Mouse (Mus musculus) central nervous system, embryonic 14 days (tissue): Measurements from ENCODE around the gene Gm20773. TPM values are rescaled to one million over a fixed set of nuclear protein-coding genes. Genes with fewer than 3 reads are reported as not detected.

ENCODE experiments used
- polyA plus RNA-seq: library from polyadenylated mRNA; depleted of rRNA; stranded (reverse); fragments of >200 nt; gene quantifications from 2 replicates; pipeline ENCODE4 v1.2.3, GENCODE M21; 2012; rRNA removed

Gm20773 gene
- polyA plus RNA-seq, result not detected in 2 replicates

GRCm38 (mm10) chrY:13493726-13494125 is at the start of gene Gm20773:
TSS of gene Gm20773 (plus strand) at chrY:13494026.

GRCm38 (mm10) chrY:13465479-13465878 is 28.3 kb upstream of the Gm20773 start, which contains the start of gene Gm21866:
TSS of gene Gm21866 (minus strand) at chrY:13465579.

Other genes with a start within 250 kb of the Gm20773 start
- gene Gm21440, start 241.6 kb upstream of the Gm20773 start, polyA plus RNA-seq, result not detected in 2 replicates
- gene Gm21454, start 241.6 kb upstream of the Gm20773 start, polyA plus RNA-seq, result not detected in 2 replicates
- not detected in 2 replicates for gene Gm21725, start 145.0 kb upstream of the Gm20773 start, polyA plus RNA-seq
- not detected in 2 replicates for gene Gm21866, start 28.4 kb upstream of the Gm20773 start, polyA plus RNA-seq